Mouse (Mus musculus) ZHBTc4 (cell line): ENCODE measurements around the gene Wfdc15a.
A peak's percentile ranks its signal among the peaks of the same experiment; 100 is the strongest.

Experiments used
- DNase-seq: peaks from one replicate; pipeline ENCODE4 v3.0.0-alpha.2; 2011; ENCODE audit warnings: low read depth, low spot score

Wfdc15a gene

GRCm38 (mm10) chr2:164177831-164178230 is 22.1 kb downstream of the Wfdc15a start:
- DNase-seq = no peak

GRCm38 (mm10) chr2:164175850-164176249 is 24.1 kb downstream of the Wfdc15a start:
- DNase-seq = no peak

GRCm38 (mm10) chr2:164174649-164175395 is 25.1 kb downstream of the Wfdc15a start:
- no peak for DNase-seq

- DNase-seq = no peak
These were observed 26.5 kb downstream of the Wfdc15a start for GRCm38 (mm10) chr2:164173394-164173793.

GRCm38 (mm10) chr2:164170902-164171301 is 29.0 kb downstream of the Wfdc15a start, which contains the start of gene Kcns1:
TSS of gene Kcns1 (minus strand) at chr2:164171113.
- no peak for DNase-seq

GRCm38 (mm10) chr2:164170326-164170725 is 29.6 kb downstream of the Wfdc15a start:
- no peak for DNase-seq

GRCm38 (mm10) chr2:164168571-164168946 is 31.4 kb downstream of the Wfdc15a start:
- peak; percentile 82 for DNase-seq

GRCm38 (mm10) chr2:164167752-164168570 is 32.0 kb downstream of the Wfdc15a start:
- DNase-seq = peak; percentile 72

GRCm38 (mm10) chr2:164164941-164165340 is 35.0 kb downstream of the Wfdc15a start:
- DNase-seq = no peak

- DNase-seq = no peak
These were observed 38.3 kb downstream of the Wfdc15a start for GRCm38 (mm10) chr2:164161515-164162055.

- no peak for DNase-seq
These were observed 41.1 kb downstream of the Wfdc15a start for GRCm38 (mm10) chr2:164158838-164159237.

GRCm38 (mm10) chr2:164156158-164156557 is 43.8 kb downstream of the Wfdc15a start:
- no peak for DNase-seq

GRCm38 (mm10) chr2:164154007-164154406 is 45.9 kb downstream of the Wfdc15a start:
- no peak for DNase-seq

GRCm38 (mm10) chr2:164152341-164152740 is 47.6 kb downstream of the Wfdc15a start:
- DNase-seq = no peak

GRCm38 (mm10) chr2:164150086-164150760 is 49.7 kb downstream of the Wfdc15a start:
- peak; percentile 66 for DNase-seq
